Mouse (Mus musculus) forebrain, embryonic 11.5 days (tissue): Measurements from ENCODE around the gene Itpr2. TPM values are rescaled to one million over a fixed set of nuclear protein-coding genes. Genes with fewer than 3 reads are reported as not detected.

Experiments used
- ATAC-seq: fragments of 200-750 bp; cut with Nextera tagmentation; replicated peaks from 2 replicates; pipeline ENCODE4 v1.8.0; 2017; ENCODE audit warnings: moderate TSS enrichment; ENCODE audit not compliant: low FRiP score
- DNase-seq: peaks from one replicate; pipeline ENCODE4 v3.0.0-alpha.2; 2017; ENCODE audit warnings: low spot score
- H3K27ac ChIP-seq: fragments of 300-500 bp; sonication (generic); 2 replicates; pipeline ENCODE4 v1.5.1; 2014; ENCODE audit warnings: low read depth, low read length
- H3K27me3 ChIP-seq: fragments of 300-500 bp; sonication (generic); 2 replicates; pipeline ENCODE4 v1.6.1; 2014; ENCODE audit warnings: mild to moderate bottlenecking, low read length, mixed read lengths; ENCODE audit not compliant: control insufficient read depth, insufficient read depth
- H3K36me3 ChIP-seq: fragments of 300-500 bp; sonication (generic); 2 replicates; pipeline ENCODE4 v1.6.1; 2014; ENCODE audit warnings: mild to moderate bottlenecking, low read length, moderate library complexity, mixed read lengths; ENCODE audit not compliant: control insufficient read depth, insufficient read depth
- H3K4me1 ChIP-seq: fragments of 300-500 bp; sonication (generic); replicated peaks from 2 replicates; pipeline ENCODE4 v1.6.1; 2014; ENCODE audit warnings: low read length, mixed read lengths; ENCODE audit not compliant: control insufficient read depth, insufficient read depth
- H3K4me2 ChIP-seq: fragments of 300-500 bp; sonication (generic); 2 replicates; pipeline ENCODE4 v1.6.1; 2014; ENCODE audit warnings: low read depth, mild to moderate bottlenecking, low read length, moderate library complexity, mixed read lengths; ENCODE audit not compliant: severe bottlenecking
- H3K4me3 ChIP-seq: fragments of 300-500 bp; sonication (generic); 2 replicates; pipeline ENCODE4 v1.5.1; 2014; ENCODE audit warnings: low read depth, low read length
- H3K9ac ChIP-seq: fragments of 300-500 bp; sonication (generic); 2 replicates; pipeline ENCODE4 v1.6.1; 2014; ENCODE audit warnings: low read length
- H3K9me3 ChIP-seq: fragments of 300-500 bp; sonication (generic); 2 replicates; pipeline ENCODE4 v1.6.1; 2016; ENCODE audit warnings: low read length, mixed read lengths; ENCODE audit not compliant: control insufficient read depth
- WGBS: fragments of 180-500 bp; shearing (Covaris S2); extraction: QIAGEN DNeasy Blood & Tissue Kit; methylation state at CpG from one replicate; pipeline ENCODE4 v1.1.7; 2014; 5-methylcytosine and 5-hydroxymethylcytosine counted together
- polyA plus RNA-seq: library from polyadenylated mRNA; unstranded; fragments of >200 nt; fragmentation: Nextera tagmentation; extraction: Ambion mirVana; gene quantifications from 2 replicates; pipeline ENCODE4 v1.2.1, GENCODE M21; 2014

The Itpr2 gene
- polyA plus RNA-seq, 1 experiment from 2014 or later, result 5.3 TPM

DNA sequence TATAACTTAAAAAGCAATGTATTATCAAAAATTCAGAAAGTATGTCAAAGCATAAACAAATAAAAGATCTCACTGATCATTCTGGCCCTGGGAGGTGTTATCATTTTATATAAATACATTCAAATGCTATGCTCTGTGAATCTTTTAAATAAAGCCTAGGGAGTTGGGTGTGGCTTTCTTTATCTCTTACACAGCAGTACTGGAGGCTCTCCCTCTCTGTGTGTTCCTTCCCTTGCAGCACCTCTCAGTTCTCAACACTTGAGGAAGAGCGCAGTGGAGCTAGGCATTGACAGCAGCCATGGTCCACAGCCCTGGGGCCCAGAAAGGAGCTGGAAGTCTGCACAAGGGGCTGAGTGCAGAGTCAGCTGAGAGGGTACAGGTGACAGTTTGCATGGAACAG is 192.7 kb downstream of the Itpr2 start:
- Histone ChIP-seq H3K27ac (no peak overlapping the region), H3K4me1 (no peaks in the 10 kb centered on the region), H3K27me3 (no peaks in the 10 kb centered on the region), H3K9me3 (no peaks in the 10 kb centered on the region), H3K36me3 (no peaks in the 10 kb centered on the region), H3K9ac (no peak overlapping the region), H3K4me3 (no peak overlapping the region), H3K4me2 (no peak overlapping the region)
- DNase-seq (no peak), ATAC-seq (no peak)
- WGBS, result 92% methylated on average over 1 of the region's 1 CpGs

DNA sequence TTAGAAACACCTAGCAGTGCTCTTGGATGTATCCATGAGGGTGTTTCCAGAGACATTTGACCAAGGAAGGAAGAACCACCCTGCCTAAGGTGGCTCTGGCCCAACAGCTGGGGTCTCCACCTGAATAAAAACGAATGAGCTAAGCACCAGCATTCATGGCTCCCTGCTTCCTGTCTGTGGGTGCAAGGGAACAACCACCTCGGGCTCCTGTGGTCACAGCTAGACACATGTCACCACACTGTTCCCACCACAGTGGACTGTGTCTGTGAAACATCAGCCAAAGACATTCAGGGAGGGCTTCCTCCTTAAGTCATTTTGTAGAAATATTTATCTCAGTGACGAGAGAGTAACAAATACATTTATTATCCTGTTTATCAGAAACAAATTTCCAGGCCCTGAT is 196.0 kb downstream of the Itpr2 start:
- H3K27me3 ChIP-seq, result no peaks in the 10 kb centered on the region
- 85% methylated on average over 3 of the region's 3 CpGs for WGBS
- no peak overlapping the region for H3K9ac ChIP-seq
- ATAC-seq, result no peak
- no peaks in the 10 kb centered on the region for H3K36me3 ChIP-seq
- H3K27ac ChIP-seq, result no peak overlapping the region
- no peaks in the 10 kb centered on the region for H3K4me1 ChIP-seq
- H3K9me3 ChIP-seq, result no peaks in the 10 kb centered on the region
- H3K4me2 ChIP-seq, result no peak overlapping the region
- H3K4me3 ChIP-seq, result no peak overlapping the region
- DNase-seq, result no peak

DNA sequence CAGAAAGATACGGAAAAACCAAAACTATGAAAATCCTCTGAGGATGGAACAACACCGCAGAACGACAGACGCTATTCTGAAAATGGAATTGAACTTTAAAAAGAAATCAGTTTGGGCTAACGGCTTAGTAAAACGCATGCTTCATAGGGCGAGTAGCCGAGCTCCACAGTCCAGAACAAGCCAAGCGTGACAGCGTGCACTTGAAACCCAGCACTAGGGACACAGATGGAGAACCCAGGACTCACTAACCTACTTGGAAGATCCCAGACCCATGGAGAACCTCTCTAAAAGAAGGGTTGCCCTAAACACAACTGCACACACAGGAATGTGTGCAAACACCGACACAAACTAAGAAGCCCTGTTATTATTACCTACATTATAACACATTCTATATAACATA is 197.9 kb downstream of the Itpr2 start:
- Histone ChIP-seq H3K4me3 (no peak overlapping the region), H3K9me3 (no peaks in the 10 kb centered on the region), H3K36me3 (no peaks in the 10 kb centered on the region), H3K4me1 (no peaks in the 10 kb centered on the region), H3K9ac (no peak overlapping the region), H3K27me3 (no peaks in the 10 kb centered on the region), H3K4me2 (no peak overlapping the region), H3K27ac (no peak overlapping the region)
- WGBS, result 84% methylated on average over 11 of the region's 11 CpGs
- no peak for ATAC-seq
- DNase-seq, result no peak

DNA sequence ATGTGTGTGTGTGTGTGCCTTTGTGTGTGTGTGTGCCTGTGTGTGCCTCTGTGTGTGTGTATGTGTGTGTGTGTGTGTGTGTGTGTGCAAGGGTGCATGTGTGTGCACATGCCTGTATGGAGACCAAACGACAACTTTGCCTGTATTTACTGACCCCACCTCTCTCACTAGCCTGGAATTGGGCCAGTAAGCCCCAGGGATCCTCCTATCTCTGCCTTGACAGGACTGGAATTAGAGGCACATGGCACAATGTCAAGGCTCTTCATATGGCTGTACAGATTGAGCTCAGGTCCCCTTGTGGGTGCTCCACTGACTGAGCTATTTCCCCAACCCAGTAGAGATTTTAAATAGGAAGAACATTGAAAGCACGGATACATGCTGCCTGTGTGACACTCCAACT is 198.7 kb downstream of the Itpr2 start:
- Histone ChIP-seq H3K27me3 (no peaks in the 10 kb centered on the region), H3K9me3 (no peaks in the 10 kb centered on the region), H3K4me2 (no peak overlapping the region), H3K4me1 (no peaks in the 10 kb centered on the region), H3K36me3 (no peaks in the 10 kb centered on the region), H3K27ac (no peak overlapping the region), H3K9ac (no peak overlapping the region), H3K4me3 (no peak overlapping the region)
- ATAC-seq (no peak), DNase-seq (no peak)
- WGBS, result 92% methylated on average over 2 of the region's 2 CpGs

DNA sequence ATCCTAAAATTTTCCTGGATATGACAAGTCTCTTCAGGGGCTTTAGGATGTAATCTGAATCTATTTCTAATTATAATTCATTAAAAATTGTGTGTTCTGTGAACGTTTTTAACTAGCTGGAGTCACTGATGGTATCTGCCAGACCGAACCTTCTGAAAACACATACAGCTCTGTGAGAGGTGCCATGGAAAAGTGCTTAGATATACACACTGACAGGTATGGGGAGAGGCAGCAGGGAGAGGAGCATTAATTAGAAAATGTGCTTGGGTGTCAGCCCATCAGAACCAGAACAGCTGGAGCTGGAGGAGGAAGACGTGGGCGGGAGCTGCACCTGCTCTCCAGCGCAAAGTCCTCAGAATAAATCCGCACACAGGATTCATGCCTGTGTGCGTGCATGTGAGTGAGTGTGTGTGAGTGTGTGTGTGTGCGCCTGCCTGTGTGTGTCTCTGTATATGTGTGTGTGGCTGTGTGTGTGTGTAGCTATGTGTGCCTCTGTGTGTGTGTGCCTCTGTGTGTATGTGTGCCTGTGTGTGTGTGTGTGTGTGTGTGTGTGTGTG is 199.4 kb downstream of the Itpr2 start:
- 90% methylated on average over 8 of the region's 8 CpGs for WGBS

DNA sequence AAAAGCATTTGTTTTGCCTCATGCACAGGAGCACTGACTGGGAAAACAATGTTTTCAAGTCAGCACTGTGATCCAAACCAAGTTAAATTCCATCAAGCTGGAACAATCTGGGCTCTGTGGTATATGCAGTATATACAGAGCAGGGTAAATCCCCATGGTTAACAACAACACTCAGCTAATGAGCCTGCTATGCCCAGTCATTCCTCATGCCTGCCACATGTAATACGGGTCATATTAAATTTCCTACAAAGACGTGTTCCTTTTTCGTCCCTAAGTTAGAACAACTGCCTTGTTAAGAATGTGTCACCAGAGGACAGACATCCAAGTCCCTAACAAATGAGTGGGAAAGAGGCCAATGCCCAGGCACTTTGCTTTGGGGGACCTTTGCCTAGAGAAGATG is 199.9 kb downstream of the Itpr2 start:
- Histone ChIP-seq H3K36me3 (no peaks in the 10 kb centered on the region), H3K4me3 (no peak overlapping the region), H3K27ac (no peak overlapping the region), H3K4me2 (no peak overlapping the region), H3K9me3 (no peaks in the 10 kb centered on the region), H3K9ac (no peak overlapping the region), H3K27me3 (no peaks in the 10 kb centered on the region), H3K4me1 (no peaks in the 10 kb centered on the region)
- 77% methylated on average over 3 of the region's 3 CpGs for WGBS
- ATAC-seq, result no peak
- no peak for DNase-seq

More for the DNA sequence above, 199.4 kb downstream of the Itpr2 start:
- H3K4me2 ChIP-seq, result no peak overlapping the region
- no peaks in the 10 kb centered on the region for H3K27me3 ChIP-seq
- H3K36me3 ChIP-seq, result no peaks in the 10 kb centered on the region
- H3K27ac ChIP-seq, result no peak overlapping the region
- H3K4me3 ChIP-seq, result no peak overlapping the region
- no peaks in the 10 kb centered on the region for H3K9me3 ChIP-seq
- H3K9ac ChIP-seq, result no peak overlapping the region
- no peak for ATAC-seq
- no peaks in the 10 kb centered on the region for H3K4me1 ChIP-seq
- DNase-seq, result no peak

DNA sequence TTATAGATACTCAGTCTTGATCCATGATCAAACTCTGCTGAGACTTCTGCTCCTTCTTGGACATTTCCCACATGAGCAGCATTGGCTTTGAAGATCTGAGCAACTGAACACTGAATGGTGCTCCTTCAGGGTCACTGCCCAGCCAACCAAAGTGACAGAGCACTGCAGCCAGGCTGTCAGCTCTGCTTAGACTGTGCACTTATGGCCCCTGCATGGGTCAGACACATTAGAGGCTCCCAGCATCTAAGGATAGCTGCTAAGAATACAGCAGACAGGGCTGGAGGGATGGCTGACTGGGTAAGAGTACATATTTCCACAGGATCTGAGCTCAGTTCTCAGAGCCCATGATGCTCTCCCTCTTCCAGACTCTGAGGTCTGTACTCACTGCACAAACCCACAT is 201.1 kb downstream of the Itpr2 start:
- H3K4me3 ChIP-seq, result no peak overlapping the region
- DNase-seq (no peak), ATAC-seq (no peak)
- H3K9me3 ChIP-seq, result no peaks in the 10 kb centered on the region
- no peaks in the 10 kb centered on the region for H3K4me1 ChIP-seq
- H3K27ac ChIP-seq, result no peak overlapping the region
- H3K4me2 ChIP-seq, result no peak overlapping the region
- no peak overlapping the region for H3K9ac ChIP-seq
- no peaks in the 10 kb centered on the region for H3K27me3 ChIP-seq
- no peaks in the 10 kb centered on the region for H3K36me3 ChIP-seq

DNA sequence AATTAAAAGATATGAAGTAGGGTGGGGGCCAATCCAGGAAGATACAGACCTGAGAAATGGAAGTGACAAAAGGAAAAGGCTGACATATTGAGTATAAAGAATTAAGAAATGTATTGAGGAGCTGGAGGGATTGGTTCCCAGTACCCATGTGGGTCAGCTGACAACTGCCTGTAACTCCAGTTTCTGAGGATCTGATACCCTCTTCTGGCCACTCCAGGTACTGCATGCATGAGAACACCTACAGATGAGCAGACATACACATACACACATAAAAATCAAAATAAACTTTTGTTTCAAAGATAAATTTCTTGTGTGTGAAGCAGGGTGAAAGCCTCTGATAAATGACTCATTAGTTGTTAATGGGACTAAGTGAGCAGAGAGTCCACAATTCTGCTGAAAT is 203.3 kb downstream of the Itpr2 start:
- Histone ChIP-seq H3K9ac (no peak overlapping the region), H3K27me3 (no peaks in the 10 kb centered on the region), H3K4me1 (no peaks in the 10 kb centered on the region), H3K4me2 (no peak overlapping the region), H3K36me3 (no peaks in the 10 kb centered on the region), H3K27ac (no peak overlapping the region), H3K4me3 (no peak overlapping the region), H3K9me3 (no peaks in the 10 kb centered on the region)
- DNase-seq, result peak; percentile 55
- ATAC-seq, result no peak

DNA sequence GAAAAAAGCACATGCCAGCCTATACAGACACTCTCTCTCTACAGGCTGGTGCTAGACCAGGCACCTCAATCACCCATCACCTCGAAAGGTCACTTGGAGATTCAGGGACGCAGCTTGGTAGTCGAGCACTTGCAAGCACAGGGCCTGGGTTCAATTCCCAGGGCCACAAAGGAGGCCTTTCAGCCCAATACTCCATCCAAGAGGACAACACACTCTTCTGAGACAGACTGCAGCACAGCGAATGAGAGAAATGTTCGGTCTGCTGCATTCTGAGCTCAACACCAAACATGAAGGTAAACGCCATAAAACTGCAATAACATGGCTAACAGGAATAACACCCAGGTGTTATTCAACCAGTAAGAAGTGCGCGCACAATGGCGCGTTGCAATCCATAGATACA is 211.0 kb downstream of the Itpr2 start:
- WGBS, result 92% methylated on average over 10 of the region's 10 CpGs
- DNase-seq, result no peak
- H3K27me3 ChIP-seq, result no peaks in the 10 kb centered on the region
- no peak overlapping the region for H3K4me3 ChIP-seq
- H3K27ac ChIP-seq, result no peak overlapping the region
- H3K9me3 ChIP-seq, result no peaks in the 10 kb centered on the region
- H3K4me2 ChIP-seq, result no peak overlapping the region
- no peak overlapping the region for H3K9ac ChIP-seq
- no peaks in the 10 kb centered on the region for H3K36me3 ChIP-seq
- ATAC-seq, result no peak
- H3K4me1 ChIP-seq, result no peaks in the 10 kb centered on the region
